Mouse (Mus musculus) liver, postnatal 0 days (tissue): ENCODE results near the gene Sec63. TPM values are rescaled to one million over a fixed set of nuclear protein-coding genes. Genes with fewer than 3 reads are reported as not detected.

Source experiments
- ATAC-seq: fragments of 200-750 bp; cut with Nextera tagmentation; 2 replicates; pipeline ENCODE4 v1.8.0; 2017; ENCODE audit warnings: mild to moderate bottlenecking, moderate library complexity
- DNase-seq: peaks from one replicate; pipeline ENCODE4 v3.0.0-alpha.2; 2016
- H3K27ac ChIP-seq: fragments of 300-500 bp; sonication (generic); 2 replicates; pipeline ENCODE4 v1.5.1; 2014; ENCODE audit warnings: antibody characterized with exemption, moderate library complexity, mild to moderate bottlenecking, low read depth
- H3K27me3 ChIP-seq: fragments of 300-500 bp; sonication (generic); 2 replicates; pipeline ENCODE4 v1.6.1; 2014; ENCODE audit warnings: low read length, control low read depth, mixed read lengths; ENCODE audit not compliant: insufficient read depth
- H3K36me3 ChIP-seq: fragments of 300-500 bp; sonication (generic); replicated peaks from 2 replicates; pipeline ENCODE4 v1.6.1; 2014; ENCODE audit warnings: mild to moderate bottlenecking, control low read depth, low read length, moderate library complexity, mixed read lengths; ENCODE audit not compliant: insufficient read depth
- H3K4me1 ChIP-seq: fragments of 300-500 bp; sonication (generic); 2 replicates; pipeline ENCODE4 v1.6.1; 2014; ENCODE audit warnings: antibody characterized with exemption, mild to moderate bottlenecking, control low read depth; ENCODE audit not compliant: insufficient read depth
- H3K4me2 ChIP-seq: fragments of 300-500 bp; sonication (generic); 2 replicates; pipeline ENCODE4 v1.6.1; 2014; ENCODE audit warnings: low read depth, mild to moderate bottlenecking, low read length, moderate library complexity, mixed read lengths
- H3K4me3 ChIP-seq: fragments of 300-500 bp; sonication (generic); 2 replicates; pipeline ENCODE4 v1.5.1; 2014; ENCODE audit warnings: low read depth, low read length
- H3K9ac ChIP-seq: fragments of 300-500 bp; sonication (generic); replicated peaks from 2 replicates; pipeline ENCODE4 v1.6.1; 2014; ENCODE audit warnings: mild to moderate bottlenecking, moderate library complexity
- H3K9me3 ChIP-seq: fragments of 300-500 bp; sonication (generic); 2 replicates; pipeline ENCODE4 v1.6.1; 2016; ENCODE audit warnings: mild to moderate bottlenecking, control low read depth, low read length, mixed read lengths
- CTCF ChIP-seq: sonication (generic); IDR thresholded peaks from 2 replicates; pipeline ENCODE4 v1.5.1; 2016; ENCODE audit warnings: antibody characterized with exemption, low read depth
- EP300 ChIP-seq: IDR thresholded peaks from 2 replicates; pipeline ENCODE4 v1.6.1; 2016; ENCODE audit warnings: antibody characterized with exemption, low read depth, mild to moderate bottlenecking
- WGBS: fragments of 180-500 bp; shearing (Covaris S2); extraction: QIAGEN DNeasy Blood & Tissue Kit; methylation state at CpG from one replicate; pipeline ENCODE4 v1.1.7; 2014; ENCODE audit not compliant: insufficient replicate concordance; 5-methylcytosine and 5-hydroxymethylcytosine counted together
- polyA plus RNA-seq: library from polyadenylated mRNA; unstranded; fragments of >200 nt; fragmentation: Nextera tagmentation; extraction: Ambion mirVana; gene quantifications from 2 replicates; pipeline ENCODE4 v1.2.1, GENCODE M21; 2015

The Sec63 gene
- polyA plus RNA-seq, 1 experiment from 2014 or later: 14.0 TPM

DNA sequence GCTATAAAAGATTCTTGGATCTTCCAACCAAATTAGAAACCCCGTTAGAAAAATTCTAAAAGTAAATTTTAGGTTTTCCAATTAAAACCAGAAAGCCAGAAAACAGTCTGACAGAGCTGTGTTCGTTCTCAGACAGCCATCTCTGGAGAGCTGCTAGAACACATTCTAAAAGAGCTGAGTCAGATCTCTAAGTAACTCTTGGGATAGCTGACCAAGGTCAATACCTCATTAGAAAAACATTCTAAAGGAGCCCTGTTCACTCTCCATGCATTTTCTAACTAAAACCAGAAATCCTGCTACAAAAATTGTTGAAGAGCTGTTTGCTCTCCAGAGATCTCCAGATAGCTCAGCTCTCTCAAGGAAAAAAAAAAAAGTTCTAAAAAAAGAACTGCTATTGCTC is 31.7 kb upstream of the Sec63 start:
- Histone ChIP-seq H3K9me3 (peaks cover 2% of the 10 kb centered on the region; the same call in 1 of the 2 replicates), H3K36me3 (no peaks in the 10 kb centered on the region), H3K9ac (no peak overlapping the region), H3K4me2 (no peak overlapping the region), H3K4me1 (no peaks in the 10 kb centered on the region), H3K27me3 (no peaks in the 10 kb centered on the region), H3K4me3 (no peak overlapping the region), H3K27ac (no peak overlapping the region)
- 72% methylated on average over 2 of the region's 2 CpGs for WGBS
- DNase-seq: no peak
- ATAC-seq: no peak
- TF ChIP-seq CTCF: no peak

DNA sequence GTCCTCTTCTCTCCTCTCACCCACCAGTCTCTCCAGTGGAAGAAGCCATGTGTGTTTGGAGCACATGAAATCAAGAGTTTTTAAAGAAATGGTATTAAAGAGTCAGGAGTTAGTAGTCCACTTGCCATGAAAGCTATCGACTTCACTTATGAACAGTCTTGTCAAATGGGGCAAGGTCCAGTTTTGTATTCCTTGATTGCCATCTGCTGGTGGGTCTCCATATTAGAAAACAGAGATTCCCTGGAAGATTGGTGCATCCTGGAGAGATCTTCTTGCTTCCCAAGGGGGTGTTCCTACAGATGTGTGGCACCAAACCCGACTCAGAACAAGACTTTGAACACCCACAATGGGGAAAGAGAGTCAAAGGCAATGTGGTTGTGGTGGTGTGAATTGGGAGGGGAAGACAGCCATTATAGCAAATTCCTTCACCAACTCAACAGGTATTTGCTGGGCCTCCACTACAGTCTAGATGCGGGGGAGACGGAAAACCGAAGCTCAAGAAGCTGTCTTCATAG is 26.7 kb upstream of the Sec63 start:
- WGBS: 60% methylated on average over 5 of the region's 5 CpGs
- no peak overlapping the region for H3K4me3 ChIP-seq
- DNase-seq: no peak
- H3K9me3 ChIP-seq: peaks cover 2% of the 10 kb centered on the region; the same call in 1 of the 2 replicates
- no peaks in the 10 kb centered on the region for H3K4me1 ChIP-seq
- no peak overlapping the region for H3K9ac ChIP-seq
- ATAC-seq: no peak
- TF ChIP-seq EP300 (no peak), CTCF (peak; percentile 64)
- H3K27me3 ChIP-seq: no peaks in the 10 kb centered on the region
- no peak overlapping the region for H3K27ac ChIP-seq
- H3K36me3 ChIP-seq: no peaks in the 10 kb centered on the region
- no peak overlapping the region for H3K4me2 ChIP-seq

DNA sequence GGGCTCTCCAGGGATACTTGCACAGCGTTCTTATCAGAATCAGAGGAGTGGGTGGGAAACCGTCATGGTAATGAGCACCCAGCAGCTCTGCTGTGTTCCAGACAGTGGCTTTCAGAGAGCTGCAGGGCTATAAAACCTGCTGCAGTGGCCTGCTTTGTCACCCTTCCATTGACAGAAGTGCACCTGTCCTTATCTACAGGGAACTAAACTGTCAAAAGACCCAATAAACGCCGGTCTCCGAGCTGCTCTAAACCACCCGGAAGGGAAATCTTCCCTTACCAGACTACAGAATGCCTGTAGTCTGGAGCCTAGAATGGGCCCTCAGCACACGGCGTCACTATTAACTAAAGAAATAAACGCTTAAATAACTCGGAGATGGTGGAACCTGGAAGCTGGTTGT is 9.5 kb upstream of the Sec63 start:
- DNase-seq: no peak
- ATAC-seq: no peak
- Histone ChIP-seq H3K27me3 (no peaks in the 10 kb centered on the region), H3K4me1 (no peaks in the 10 kb centered on the region), H3K9me3 (no peaks in the 10 kb centered on the region), H3K36me3 (no peaks in the 10 kb centered on the region), H3K4me2 (no peak overlapping the region), H3K27ac (no peak overlapping the region), H3K9ac (no peak overlapping the region), H3K4me3 (no peak overlapping the region)
- 49% methylated on average over 10 of the region's 10 CpGs for WGBS
- TF ChIP-seq CTCF (no peak), EP300 (no peak)

DNA sequence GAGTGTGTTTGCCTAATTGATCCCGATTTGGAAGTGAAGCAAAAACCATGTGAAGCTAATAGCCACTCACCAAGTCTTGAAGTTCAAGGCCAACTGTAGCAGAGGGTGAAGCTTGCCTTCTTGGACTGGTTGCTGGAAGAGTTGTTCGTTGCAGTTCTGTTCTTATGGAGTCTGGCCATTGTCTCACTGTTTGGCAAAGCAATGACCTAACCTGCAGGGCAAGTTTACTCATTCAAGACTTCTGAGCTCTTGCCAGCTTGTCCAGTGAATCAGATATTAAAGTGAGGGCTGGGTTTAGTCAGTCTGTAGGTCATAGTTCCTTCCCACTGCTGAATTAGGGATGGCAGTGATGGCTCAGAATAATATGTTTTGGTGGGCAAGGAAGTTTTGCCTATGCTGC is 7.0 kb upstream of the Sec63 start:
- Histone ChIP-seq H3K4me3 (no peak overlapping the region), H3K4me2 (no peak overlapping the region), H3K9ac (no peak overlapping the region), H3K4me1 (no peaks in the 10 kb centered on the region), H3K27me3 (no peaks in the 10 kb centered on the region), H3K9me3 (no peaks in the 10 kb centered on the region), H3K27ac (no peak overlapping the region), H3K36me3 (no peaks in the 10 kb centered on the region)
- ATAC-seq (no peak), DNase-seq (no peak)
- 50% methylated on average over 2 of the region's 2 CpGs for WGBS
- TF ChIP-seq CTCF: no peak
- no peak for TF ChIP-seq EP300

DNA sequence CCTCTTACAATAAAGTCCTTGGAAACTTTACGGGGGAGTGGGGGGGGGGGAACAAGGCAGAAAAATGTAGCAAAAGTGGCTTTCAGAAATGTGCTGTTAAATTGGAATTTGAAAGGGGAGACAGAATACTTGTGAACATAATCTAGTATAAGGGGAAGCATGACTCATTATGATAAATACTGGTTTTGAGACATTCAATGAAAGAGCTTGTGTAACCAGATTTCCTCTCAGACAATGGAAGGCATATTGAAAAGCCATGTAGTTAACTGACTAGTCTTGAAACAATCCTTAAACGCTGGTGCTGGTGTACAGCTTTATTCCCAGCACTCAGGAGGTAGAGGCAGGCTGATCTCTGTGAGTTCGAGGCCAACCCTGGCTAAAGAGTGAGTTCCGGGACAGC is 1.6 kb upstream of the Sec63 start:
- WGBS: 75% methylated on average over 4 of the region's 4 CpGs
- H3K9me3 ChIP-seq: no peaks in the 10 kb centered on the region
- no peak overlapping the region for H3K4me3 ChIP-seq
- H3K36me3 ChIP-seq: no peaks in the 10 kb centered on the region
- no peak for TF ChIP-seq EP300
- no peak for TF ChIP-seq CTCF
- no peak overlapping the region for H3K4me2 ChIP-seq
- DNase-seq: no peak
- no peak overlapping the region for H3K9ac ChIP-seq
- no peak overlapping the region for H3K27ac ChIP-seq
- H3K27me3 ChIP-seq: no peaks in the 10 kb centered on the region
- ATAC-seq: no peak
- peaks cover 16% of the 10 kb centered on the region for H3K4me1 ChIP-seq

DNA sequence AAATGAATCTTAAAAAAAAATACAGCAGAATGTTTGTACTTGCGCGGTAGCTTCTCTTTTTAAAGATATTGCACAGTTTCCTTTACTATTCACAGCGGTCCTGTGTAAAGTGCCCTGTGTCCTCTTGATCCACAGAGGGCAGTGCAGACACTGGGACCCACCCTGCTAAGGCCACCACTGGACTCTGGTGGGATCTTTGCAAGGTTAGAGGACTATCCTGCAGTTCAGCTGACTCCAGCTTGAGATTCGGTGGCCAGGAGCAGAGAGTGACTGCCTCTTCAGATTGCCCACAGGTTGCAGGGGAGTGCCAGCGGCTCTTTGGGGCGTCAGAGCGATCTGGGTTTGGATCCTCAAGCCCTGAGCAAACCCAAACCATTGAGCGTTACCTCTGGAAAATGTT is 967 bp upstream of the Sec63 start:
- H3K27ac ChIP-seq: no peak overlapping the region
- H3K4me3 ChIP-seq: no peak overlapping the region
- no peaks in the 10 kb centered on the region for H3K36me3 ChIP-seq
- ATAC-seq (no peak), DNase-seq (peak; percentile 17)
- TF ChIP-seq EP300: no peak
- TF ChIP-seq CTCF: peak; percentile 40
- no peaks in the 10 kb centered on the region for H3K27me3 ChIP-seq
- H3K4me2 ChIP-seq: peak overlapping the region; percentile 91
- no peaks in the 10 kb centered on the region for H3K9me3 ChIP-seq
- WGBS: 39% methylated on average over 8 of the region's 8 CpGs
- no peak overlapping the region for H3K9ac ChIP-seq
- H3K4me1 ChIP-seq: peaks cover 18% of the 10 kb centered on the region
